Mouse (Mus musculus): ENCODE results near the gene Arid1b. TPM values are rescaled to one million over a fixed set of nuclear protein-coding genes. Genes with fewer than 3 reads are reported as not detected.
A peak's percentile ranks its signal among the peaks of the same experiment; 100 is the strongest.

Gene Arid1b
- polyA plus RNA-seq, 1 experiment from 2014 or later: 5.2 TPM

- peak overlapping the region; percentile 60 for H3K4me2 ChIP-seq
- H3K27ac ChIP-seq (replicated peaks): peak overlapping the region; percentile 78
- H3K4me3 ChIP-seq: no peak overlapping the region
- H3K9me3 ChIP-seq: no peaks in the 10 kb centered on the region
- H3K27me3 ChIP-seq (replicated peaks): no peaks in the 10 kb centered on the region
- H3K4me1 ChIP-seq: peaks cover 95% of the 10 kb centered on the region
- 50% methylated on average over 9 of the region's 9 CpGs for WGBS
- 0 out of 2 replicates have a peak overlapping the region, but pooled peaks have one; percentile 58 for H3K9ac ChIP-seq
- no peak; the same call in 1 of the 2 replicates for ATAC-seq (ENCODE audit: extremely low read depth, insufficient number of reproducible peaks, low FRiP score, low TSS enrichment)
- no peaks in the 10 kb centered on the region for H3K36me3 ChIP-seq
These were observed 65.0 kb downstream of the Arid1b start for GRCm38 (mm10) chr17:5059092-5059601.

DNA sequence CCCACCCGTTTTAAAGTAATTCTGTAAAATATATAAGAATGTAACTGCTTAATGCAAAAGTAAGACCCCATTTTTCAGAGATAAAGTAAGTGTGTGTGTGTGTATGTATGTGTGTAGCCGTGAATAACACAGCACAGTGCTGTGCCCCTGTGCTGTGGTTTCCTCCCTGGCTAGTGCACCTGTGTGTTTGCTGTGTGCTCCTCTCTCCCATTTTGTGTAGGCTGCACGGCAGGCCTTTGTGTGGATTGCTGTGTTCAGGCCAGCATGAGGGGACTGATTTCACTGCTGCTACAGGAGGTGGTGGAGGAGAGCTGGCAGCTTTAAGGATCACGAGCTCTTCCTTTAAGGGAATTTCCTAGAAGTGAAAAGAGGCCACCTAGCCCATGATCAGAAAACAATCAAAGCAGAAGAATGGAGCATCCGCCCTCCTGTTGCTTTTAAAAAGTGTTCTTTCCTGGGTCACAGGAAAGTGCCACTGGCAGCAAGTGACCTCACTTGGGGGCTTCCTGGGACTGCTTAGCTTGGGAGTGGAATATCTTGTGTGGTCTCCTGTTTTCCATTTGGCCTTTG is 66.5 kb downstream of the Arid1b start:
- Histone ChIP-seq H3K4me3 (no peak overlapping the region), H3K9ac (no peak overlapping the region), H3K4me2 (no peak overlapping the region), H3K27me3 (replicated peaks) (no peaks in the 10 kb centered on the region), H3K4me1 (peaks cover 93% of the 10 kb centered on the region), H3K27ac (replicated peaks) (no peak overlapping the region), H3K9me3 (no peaks in the 10 kb centered on the region), H3K36me3 (no peaks in the 10 kb centered on the region)
- no peak for ATAC-seq (ENCODE audit: extremely low read depth, insufficient number of reproducible peaks, low FRiP score, low TSS enrichment)
- 59% methylated on average over 5 of the region's 5 CpGs for WGBS

GRCm38 (mm10) chr17:5061183-5061582 is 67.1 kb downstream of the Arid1b start:
- ATAC-seq (ENCODE audit: extremely low read depth, insufficient number of reproducible peaks, low FRiP score, low TSS enrichment): no peak
- H3K4me1 ChIP-seq: peaks cover 93% of the 10 kb centered on the region
- H3K27ac ChIP-seq (replicated peaks): no peak overlapping the region
- no peaks in the 10 kb centered on the region for H3K36me3 ChIP-seq
- H3K4me3 ChIP-seq: no peak overlapping the region
- H3K9ac ChIP-seq: no peak overlapping the region
- H3K4me2 ChIP-seq: no peak overlapping the region
- no peaks in the 10 kb centered on the region for H3K9me3 ChIP-seq
- H3K27me3 ChIP-seq (replicated peaks): no peaks in the 10 kb centered on the region
- 78% methylated on average over 3 of the region's 3 CpGs for WGBS

GRCm38 (mm10) chr17:5061593-5061992 is 67.5 kb downstream of the Arid1b start:
- Histone ChIP-seq H3K9me3 (no peaks in the 10 kb centered on the region), H3K4me3 (no peak overlapping the region), H3K27me3 (replicated peaks) (no peaks in the 10 kb centered on the region), H3K9ac (no peak overlapping the region), H3K4me2 (no peak overlapping the region), H3K36me3 (no peaks in the 10 kb centered on the region), H3K27ac (replicated peaks) (no peak overlapping the region), H3K4me1 (peaks cover 93% of the 10 kb centered on the region)
- ATAC-seq (ENCODE audit: extremely low read depth, insufficient number of reproducible peaks, low FRiP score, low TSS enrichment): no peak
- 69% methylated on average over 5 of the region's 5 CpGs for WGBS

- Histone ChIP-seq H3K27ac (replicated peaks) (no peak overlapping the region), H3K4me2 (no peak overlapping the region), H3K9ac (no peak overlapping the region), H3K4me3 (no peak overlapping the region), H3K9me3 (no peaks in the 10 kb centered on the region), H3K27me3 (replicated peaks) (no peaks in the 10 kb centered on the region), H3K36me3 (no peaks in the 10 kb centered on the region), H3K4me1 (peaks cover 92% of the 10 kb centered on the region)
- 84% methylated on average over 9 of the region's 9 CpGs for WGBS
- no peak for ATAC-seq (ENCODE audit: extremely low read depth, insufficient number of reproducible peaks, low FRiP score, low TSS enrichment)
These were observed 69.5 kb downstream of the Arid1b start for GRCm38 (mm10) chr17:5063471-5064176.

DNA sequence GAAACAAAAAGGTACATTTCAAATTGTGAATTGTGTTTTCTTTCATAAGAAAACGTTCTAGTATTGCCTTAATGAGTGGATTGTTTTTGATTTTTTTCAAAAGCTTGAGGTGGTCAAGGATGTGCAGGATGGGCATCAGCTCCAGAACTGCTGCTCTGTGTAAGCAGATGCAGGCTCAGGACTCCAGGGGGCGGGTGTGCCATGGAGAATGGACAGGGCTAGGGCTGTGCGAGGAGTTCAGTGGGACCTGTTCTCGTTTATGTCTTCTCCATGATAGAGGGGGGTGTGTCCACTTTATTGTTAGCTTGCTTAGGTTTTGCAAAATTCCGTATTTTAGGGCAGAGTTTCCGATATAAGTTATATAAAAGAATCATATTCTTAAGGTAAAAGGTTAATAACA is 70.6 kb downstream of the Arid1b start:
- peaks cover 92% of the 10 kb centered on the region for H3K4me1 ChIP-seq
- H3K4me2 ChIP-seq: no peak overlapping the region
- no peaks in the 10 kb centered on the region for H3K36me3 ChIP-seq
- ATAC-seq (ENCODE audit: extremely low read depth, insufficient number of reproducible peaks, low FRiP score, low TSS enrichment): no peak
- 68% methylated on average over 6 of the region's 6 CpGs for WGBS
- no peak overlapping the region for H3K27ac ChIP-seq (replicated peaks)
- H3K9ac ChIP-seq: no peak overlapping the region
- H3K27me3 ChIP-seq (replicated peaks): no peaks in the 10 kb centered on the region
- H3K9me3 ChIP-seq: no peaks in the 10 kb centered on the region
- no peak overlapping the region for H3K4me3 ChIP-seq

DNA sequence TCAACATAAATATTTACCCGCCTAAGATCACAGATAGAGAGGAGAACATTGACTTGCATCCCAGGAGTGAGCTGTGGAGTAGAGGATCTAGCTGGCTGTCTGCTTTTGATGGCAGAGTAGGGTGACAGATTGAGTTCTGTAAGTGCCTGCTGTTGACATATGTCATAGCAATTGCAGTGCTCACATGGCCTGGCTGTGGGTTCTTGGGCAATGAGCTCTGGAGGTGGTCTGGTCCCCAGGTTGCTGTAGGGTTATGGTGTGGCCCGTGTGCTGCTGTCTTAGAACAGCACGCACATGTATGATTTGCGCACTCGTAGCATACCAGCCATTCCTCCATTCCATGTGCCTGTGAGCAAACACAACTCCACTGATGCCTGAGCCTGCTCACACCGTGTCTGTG is 71.1 kb downstream of the Arid1b start:
- no peak for ATAC-seq (ENCODE audit: extremely low read depth, insufficient number of reproducible peaks, low FRiP score, low TSS enrichment)

DNA sequence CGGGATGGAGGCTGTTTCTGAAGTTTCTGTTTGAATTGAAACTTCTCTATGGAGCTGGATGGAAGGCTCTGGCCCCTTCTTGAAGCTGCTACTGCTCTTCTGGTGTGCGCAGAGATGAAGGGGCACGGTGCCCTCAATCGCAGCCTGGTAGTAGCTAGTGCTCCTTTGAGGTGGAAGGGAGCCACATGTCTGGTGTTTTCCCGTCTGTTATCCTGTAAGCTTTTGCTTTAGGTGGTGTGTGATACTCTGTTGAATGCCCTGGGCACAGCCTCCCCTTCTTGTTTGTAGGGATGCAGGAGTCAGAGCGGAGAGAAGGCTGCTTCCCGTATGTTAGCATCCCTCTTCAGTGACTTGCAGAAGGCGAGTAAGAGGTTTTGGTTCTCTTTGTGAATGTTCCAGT is 72.7 kb downstream of the Arid1b start:
- Histone ChIP-seq H3K4me1 (peaks cover 87% of the 10 kb centered on the region), H3K9ac (no peak overlapping the region), H3K36me3 (peaks cover 6% of the 10 kb centered on the region), H3K9me3 (no peaks in the 10 kb centered on the region), H3K27ac (replicated peaks) (no peak overlapping the region), H3K4me3 (no peak overlapping the region), H3K4me2 (no peak overlapping the region), H3K27me3 (replicated peaks) (no peaks in the 10 kb centered on the region)
- ATAC-seq (ENCODE audit: extremely low read depth, insufficient number of reproducible peaks, low FRiP score, low TSS enrichment): no peak
- 82% methylated on average over 8 of the region's 8 CpGs for WGBS

More for the DNA sequence above, 71.1 kb downstream of the Arid1b start:
- Histone ChIP-seq H3K36me3 (no peaks in the 10 kb centered on the region), H3K4me2 (no peak overlapping the region), H3K4me1 (peaks cover 92% of the 10 kb centered on the region), H3K9ac (no peak overlapping the region), H3K9me3 (no peaks in the 10 kb centered on the region), H3K27me3 (replicated peaks) (no peaks in the 10 kb centered on the region), H3K27ac (replicated peaks) (no peak overlapping the region), H3K4me3 (no peak overlapping the region)
- WGBS: 63% methylated on average over 6 of the region's 6 CpGs

DNA sequence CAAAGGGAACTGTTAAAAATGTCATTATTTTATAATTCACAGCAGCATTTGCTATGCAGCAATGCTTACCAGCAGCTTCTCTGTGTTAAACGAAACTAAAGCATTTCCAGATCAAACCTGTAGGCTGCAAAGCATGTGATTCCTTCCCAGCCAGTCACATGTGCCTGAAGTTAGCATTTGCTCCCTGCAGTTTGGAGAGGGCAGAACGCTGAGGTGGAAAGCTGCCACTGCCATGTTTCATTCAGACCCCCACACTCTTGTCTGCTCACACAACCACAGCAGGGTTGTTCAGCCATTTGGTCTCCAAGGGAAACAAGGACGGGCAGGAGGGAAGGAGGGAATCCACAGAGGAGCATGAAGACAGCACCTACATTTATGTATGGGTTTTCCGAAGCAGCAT is 73.1 kb downstream of the Arid1b start:
- H3K27ac ChIP-seq (replicated peaks): no peak overlapping the region
- no peak overlapping the region for H3K4me2 ChIP-seq
- H3K9ac ChIP-seq: no peak overlapping the region
- H3K9me3 ChIP-seq: no peaks in the 10 kb centered on the region
- no peaks in the 10 kb centered on the region for H3K27me3 ChIP-seq (replicated peaks)
- peaks cover 82% of the 10 kb centered on the region for H3K4me1 ChIP-seq
- WGBS: 56% methylated on average over 4 of the region's 4 CpGs
- peaks cover 6% of the 10 kb centered on the region for H3K36me3 ChIP-seq
- ATAC-seq (ENCODE audit: extremely low read depth, insufficient number of reproducible peaks, low FRiP score, low TSS enrichment): no peak
- no peak overlapping the region for H3K4me3 ChIP-seq

DNA sequence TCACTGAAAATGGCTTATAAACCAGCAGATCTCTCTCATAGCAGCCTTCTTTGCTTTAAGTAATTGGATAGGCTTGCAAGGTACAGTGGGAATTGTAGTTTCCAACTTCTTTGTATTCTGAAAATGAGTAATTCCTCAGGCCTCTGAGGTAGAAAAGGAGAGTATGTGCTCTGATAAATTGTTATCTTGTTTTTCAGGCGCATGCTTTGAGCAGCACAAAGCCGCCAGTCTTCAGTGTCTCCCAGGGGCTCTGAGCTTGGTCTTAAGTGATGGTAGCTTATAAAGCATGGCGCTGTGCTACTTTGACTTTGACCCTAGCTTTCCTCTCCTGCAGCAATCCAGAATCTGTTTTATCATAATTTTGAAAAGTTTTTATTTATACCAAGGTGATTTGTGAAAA is 76.3 kb downstream of the Arid1b start:
- Histone ChIP-seq H3K9ac (no peak overlapping the region), H3K36me3 (peaks cover 6% of the 10 kb centered on the region), H3K27me3 (replicated peaks) (no peaks in the 10 kb centered on the region), H3K27ac (replicated peaks) (no peak overlapping the region), H3K4me2 (no peak overlapping the region), H3K4me1 (peaks cover 74% of the 10 kb centered on the region), H3K9me3 (no peaks in the 10 kb centered on the region), H3K4me3 (no peak overlapping the region)
- ATAC-seq (ENCODE audit: extremely low read depth, insufficient number of reproducible peaks, low FRiP score, low TSS enrichment): no peak
- WGBS: 51% methylated on average over 3 of the region's 3 CpGs

GRCm38 (mm10) chr17:5072539-5072938 is 78.4 kb downstream of the Arid1b start:
- Histone ChIP-seq H3K4me1 (peaks cover 58% of the 10 kb centered on the region), H3K27me3 (replicated peaks) (no peaks in the 10 kb centered on the region)

More at GRCm38 (mm10) chr17:5072539-5072938, 78.4 kb downstream of the Arid1b start:
- Histone ChIP-seq H3K4me2 (no peak overlapping the region), H3K9me3 (no peaks in the 10 kb centered on the region), H3K36me3 (peaks cover 6% of the 10 kb centered on the region), H3K9ac (no peak overlapping the region), H3K27ac (replicated peaks) (no peak overlapping the region), H3K4me3 (no peak overlapping the region)
- ATAC-seq (ENCODE audit: extremely low read depth, insufficient number of reproducible peaks, low FRiP score, low TSS enrichment): no peak
- 45% methylated on average over 4 of the region's 4 CpGs for WGBS
